Mouse (Mus musculus): ENCODE data around the gene Sat2. TPM values are rescaled to one million over a fixed set of nuclear protein-coding genes. Genes with fewer than 3 reads are reported as not detected.

Sat2 gene
- polyA plus RNA-seq, 2 experiments = 16.5 to 21.1 TPM

DNA sequence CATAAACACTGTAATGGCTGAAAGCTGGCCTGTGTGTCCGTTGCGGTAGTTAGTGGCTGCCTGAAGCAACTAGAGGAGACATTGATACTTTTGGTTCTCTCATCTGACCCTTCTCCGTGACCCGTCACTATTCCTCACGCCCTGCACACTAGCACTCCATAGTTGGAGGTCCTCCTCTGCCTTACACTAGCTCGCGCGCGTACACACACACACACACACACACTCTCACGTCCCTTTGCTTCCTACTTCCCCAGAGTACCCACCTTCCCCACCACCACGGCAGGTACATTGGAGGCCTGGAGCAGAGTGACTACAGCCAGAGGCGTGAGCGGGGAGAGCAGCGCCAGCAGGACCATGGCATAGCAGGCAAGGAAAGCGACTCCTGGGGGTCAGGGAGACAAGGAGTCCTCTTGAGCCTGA, 35.6 kb downstream of the Sat2 start:
- 85% methylated on average over 15 of the region's 15 CpGs for WGBS
- no peaks in the 10 kb centered on the region for H3K27me3 ChIP-seq (ENCODE audit: control insufficient read depth, insufficient read depth, low read length)
- no peak overlapping the region for H3K4me3 ChIP-seq (replicated peaks; ENCODE audit: low read length)
- no peak for ATAC-seq (ENCODE audit: low FRiP score, low read depth)
- H3K4me2 ChIP-seq (replicated peaks; ENCODE audit: low read depth, low read length, severe bottlenecking) = no peak overlapping the region
- no peaks in the 10 kb centered on the region for H3K9me3 ChIP-seq (ENCODE audit: control insufficient read depth, low read length)
- no peak overlapping the region for H3K9ac ChIP-seq (ENCODE audit: low read depth, low read length, severe bottlenecking)
- TF ChIP-seq POLR2A (IDR thresholded peaks at IDR 0.05; ENCODE audit: borderline replicate concordance, extremely low read depth, insufficient read depth, insufficient read length) = no peak
- DNase-seq (ENCODE audit: low spot score) = no peak
- H3K4me1 ChIP-seq (ENCODE audit: control insufficient read depth, insufficient read depth, low read length) = peaks cover 15% of the 10 kb centered on the region
- peaks cover 67% of the 10 kb centered on the region for H3K36me3 ChIP-seq (ENCODE audit: control insufficient read depth, insufficient read depth, low read length)
- no peak overlapping the region for H3K27ac ChIP-seq (replicated peaks; ENCODE audit: low read depth, low read length)

DNA sequence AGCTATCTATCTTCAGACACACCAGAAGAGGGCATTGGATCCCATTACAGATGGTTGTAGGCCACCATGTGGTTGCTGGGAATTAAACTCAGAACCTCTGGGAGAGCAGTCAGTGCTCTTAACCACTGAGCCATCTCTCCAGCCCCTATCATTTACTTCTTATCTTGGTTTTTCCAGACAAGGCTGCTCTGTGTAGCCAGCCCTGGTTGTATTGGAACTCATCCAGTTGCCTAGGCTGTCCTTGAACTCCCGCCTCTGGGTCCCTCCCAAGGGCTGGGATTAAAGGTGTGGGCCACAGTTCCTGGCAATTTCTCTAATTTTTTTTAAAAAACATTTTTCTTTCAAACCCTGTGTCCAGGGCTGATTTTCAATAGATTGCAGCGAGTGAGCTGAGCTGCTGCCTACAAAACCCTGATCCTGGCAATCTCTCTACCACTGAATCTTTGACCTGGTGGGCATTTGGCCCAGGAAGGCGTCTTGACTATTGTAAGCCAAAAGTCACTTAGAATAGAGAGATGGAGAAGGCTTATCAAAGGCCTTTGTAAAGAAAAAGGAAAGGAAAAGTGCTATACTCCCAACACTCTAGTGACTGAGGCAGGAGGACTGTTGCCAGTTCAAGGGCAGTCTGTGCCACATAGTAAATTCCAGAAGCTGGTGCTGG, 39.5 kb downstream of the Sat2 start:
- DNase-seq (ENCODE audit: low spot score) (no peak), ATAC-seq (ENCODE audit: low FRiP score, low read depth) (no peak)
- Histone ChIP-seq H3K4me3 (replicated peaks; ENCODE audit: low read length) (peak overlapping the region; percentile 54), H3K36me3 (ENCODE audit: control insufficient read depth, insufficient read depth, low read length) (peaks cover 64% of the 10 kb centered on the region), H3K9me3 (ENCODE audit: control insufficient read depth, low read length) (no peaks in the 10 kb centered on the region), H3K9ac (ENCODE audit: low read depth, low read length, severe bottlenecking) (peak overlapping the region; percentile 64), H3K27me3 (ENCODE audit: control insufficient read depth, insufficient read depth, low read length) (no peaks in the 10 kb centered on the region), H3K4me2 (replicated peaks; ENCODE audit: low read depth, low read length, severe bottlenecking) (peak overlapping the region; percentile 52), H3K27ac (replicated peaks; ENCODE audit: low read depth, low read length) (peak overlapping the region; percentile 93; the same call in 1 of the 2 replicates), H3K4me1 (ENCODE audit: control insufficient read depth, insufficient read depth, low read length) (peaks cover 10% of the 10 kb centered on the region)
- no peak for TF ChIP-seq POLR2A (IDR thresholded peaks at IDR 0.05; ENCODE audit: borderline replicate concordance, extremely low read depth, insufficient read depth, insufficient read length)
- WGBS = 85% methylated on average over 3 of the region's 3 CpGs

DNA sequence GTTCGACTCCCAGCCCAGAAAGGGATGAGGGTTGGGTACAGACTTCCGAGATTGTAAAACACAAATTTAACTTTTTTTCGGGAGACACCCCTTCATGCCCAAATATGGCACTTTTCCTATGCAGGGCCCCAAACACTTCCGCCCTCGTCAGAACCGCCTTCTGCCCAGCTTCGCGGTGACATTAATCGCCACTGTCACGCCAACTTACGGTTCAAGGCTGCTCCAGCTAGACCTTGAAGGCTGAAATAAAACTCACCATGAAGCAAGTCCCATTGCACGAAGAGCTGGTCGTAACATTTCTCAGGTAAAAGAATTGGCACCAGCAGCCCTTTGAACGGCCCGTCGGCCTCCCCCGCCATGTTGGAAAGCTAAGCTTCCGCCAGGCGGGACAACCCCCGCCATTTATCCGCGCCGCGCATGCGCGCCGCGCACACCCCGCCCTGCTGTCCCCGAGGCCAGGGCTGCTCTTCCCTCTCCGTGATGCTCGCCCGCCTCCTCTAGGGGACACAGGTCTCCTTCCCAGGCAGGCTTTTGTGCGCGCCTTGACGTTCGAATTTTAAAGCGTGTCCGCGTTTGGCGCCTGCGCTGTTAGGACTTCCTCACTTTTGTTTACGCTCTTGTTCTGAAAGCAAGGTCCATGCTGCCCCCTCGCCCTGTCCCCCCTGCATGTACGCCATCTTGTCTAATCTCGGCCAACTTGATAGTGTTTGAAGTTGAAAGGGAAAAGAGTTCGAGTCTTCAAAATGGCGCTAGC, 40.6 kb downstream of the Sat2 start, which contains the start of gene Mpdu1:
Gene Mpdu1, minus strand, starts transcription at position 430 of the 754 bp plus-strand sequence.
- no peaks in the 10 kb centered on the region for H3K9me3 ChIP-seq (ENCODE audit: control insufficient read depth, low read length)
- peak within 1 kb of the TSS; percentile 64 for H3K9ac ChIP-seq (ENCODE audit: low read depth, low read length, severe bottlenecking)
- under 1% methylated on average over 48 of the region's 48 CpGs for WGBS
- TF ChIP-seq POLR2A (IDR thresholded peaks at IDR 0.05; ENCODE audit: borderline replicate concordance, extremely low read depth, insufficient read depth, insufficient read length) = peak; percentile 90; the same call in 1 of the 2 replicates
- peaks cover 10% of the 10 kb centered on the region for H3K4me1 ChIP-seq (ENCODE audit: control insufficient read depth, insufficient read depth, low read length)
- H3K4me2 ChIP-seq (replicated peaks; ENCODE audit: low read depth, low read length, severe bottlenecking) = peak within 1 kb of the TSS; percentile 52
- H3K27me3 ChIP-seq (ENCODE audit: control insufficient read depth, insufficient read depth, low read length) = no peaks in the 10 kb centered on the region
- H3K4me3 ChIP-seq (replicated peaks; ENCODE audit: low read length) = peak within 1 kb of the TSS; percentile 54
- H3K36me3 ChIP-seq (ENCODE audit: control insufficient read depth, insufficient read depth, low read length) = peaks cover 64% of the 10 kb centered on the region
- DNase-seq (ENCODE audit: low spot score) (peak; percentile 94), ATAC-seq (ENCODE audit: low FRiP score, low read depth) (peak; percentile 92)
- H3K27ac ChIP-seq (replicated peaks; ENCODE audit: low read depth, low read length) = peak within 1 kb of the TSS; percentile 93

GRCm38 (mm10) chr11:69662967-69663671, 41.3 kb downstream of the Sat2 start:
- H3K9me3 ChIP-seq (ENCODE audit: control insufficient read depth, low read length) = no peaks in the 10 kb centered on the region
- peak overlapping the region; percentile 54 for H3K4me3 ChIP-seq (replicated peaks; ENCODE audit: low read length)
- peak overlapping the region; percentile 93 for H3K27ac ChIP-seq (replicated peaks; ENCODE audit: low read depth, low read length)
- 71% methylated on average over 13 of the region's 13 CpGs for WGBS
- H3K4me1 ChIP-seq (ENCODE audit: control insufficient read depth, insufficient read depth, low read length) = peaks cover 10% of the 10 kb centered on the region
- no peak for TF ChIP-seq POLR2A (IDR thresholded peaks at IDR 0.05; ENCODE audit: borderline replicate concordance, extremely low read depth, insufficient read depth, insufficient read length)
- no peak for DNase-seq (ENCODE audit: low spot score)
- peaks cover 64% of the 10 kb centered on the region for H3K36me3 ChIP-seq (ENCODE audit: control insufficient read depth, insufficient read depth, low read length)
- H3K9ac ChIP-seq (ENCODE audit: low read depth, low read length, severe bottlenecking) = peak overlapping the region; percentile 64
- no peak for ATAC-seq (ENCODE audit: low FRiP score, low read depth)
- H3K27me3 ChIP-seq (ENCODE audit: control insufficient read depth, insufficient read depth, low read length) = no peaks in the 10 kb centered on the region
- peak overlapping the region; percentile 52 for H3K4me2 ChIP-seq (replicated peaks; ENCODE audit: low read depth, low read length, severe bottlenecking)

GRCm38 (mm10) chr11:69663795-69664194, 42.0 kb downstream of the Sat2 start:
- Histone ChIP-seq H3K27me3 (ENCODE audit: control insufficient read depth, insufficient read depth, low read length) (no peaks in the 10 kb centered on the region), H3K9ac (ENCODE audit: low read depth, low read length, severe bottlenecking) (no peak overlapping the region), H3K4me3 (replicated peaks; ENCODE audit: low read length) (no peak overlapping the region), H3K4me1 (ENCODE audit: control insufficient read depth, insufficient read depth, low read length) (peaks cover 10% of the 10 kb centered on the region), H3K9me3 (ENCODE audit: control insufficient read depth, low read length) (no peaks in the 10 kb centered on the region), H3K36me3 (ENCODE audit: control insufficient read depth, insufficient read depth, low read length) (peaks cover 64% of the 10 kb centered on the region), H3K4me2 (replicated peaks; ENCODE audit: low read depth, low read length, severe bottlenecking) (no peak overlapping the region), H3K27ac (replicated peaks; ENCODE audit: low read depth, low read length) (no peak overlapping the region; the same call in 1 of the 2 replicates)
- TF ChIP-seq POLR2A (IDR thresholded peaks at IDR 0.05; ENCODE audit: borderline replicate concordance, extremely low read depth, insufficient read depth, insufficient read length) = no peak
- 84% methylated on average over 6 of the region's 6 CpGs for WGBS
- ATAC-seq (ENCODE audit: low FRiP score, low read depth) (no peak), DNase-seq (ENCODE audit: low spot score) (no peak)
